Mouse (Mus musculus): Measurements from ENCODE around the gene Xkr8.

- TF ChIP-seq CTCF (IDR thresholded peaks at IDR 0.05; ENCODE audit: low read depth, low read length) (no peak), POLR2A (IDR thresholded peaks at IDR 0.05; ENCODE audit: extremely low read depth, insufficient read depth, low read length) (no peak)
These were observed 9.1 kb upstream of the Xkr8 start for GRCm38 (mm10) chr4:132741491-132741890.

Data from liver, adult 2 months (tissue).